ENCODE assay signal across 1 mouse cellular context in the genomic region with DNA sequence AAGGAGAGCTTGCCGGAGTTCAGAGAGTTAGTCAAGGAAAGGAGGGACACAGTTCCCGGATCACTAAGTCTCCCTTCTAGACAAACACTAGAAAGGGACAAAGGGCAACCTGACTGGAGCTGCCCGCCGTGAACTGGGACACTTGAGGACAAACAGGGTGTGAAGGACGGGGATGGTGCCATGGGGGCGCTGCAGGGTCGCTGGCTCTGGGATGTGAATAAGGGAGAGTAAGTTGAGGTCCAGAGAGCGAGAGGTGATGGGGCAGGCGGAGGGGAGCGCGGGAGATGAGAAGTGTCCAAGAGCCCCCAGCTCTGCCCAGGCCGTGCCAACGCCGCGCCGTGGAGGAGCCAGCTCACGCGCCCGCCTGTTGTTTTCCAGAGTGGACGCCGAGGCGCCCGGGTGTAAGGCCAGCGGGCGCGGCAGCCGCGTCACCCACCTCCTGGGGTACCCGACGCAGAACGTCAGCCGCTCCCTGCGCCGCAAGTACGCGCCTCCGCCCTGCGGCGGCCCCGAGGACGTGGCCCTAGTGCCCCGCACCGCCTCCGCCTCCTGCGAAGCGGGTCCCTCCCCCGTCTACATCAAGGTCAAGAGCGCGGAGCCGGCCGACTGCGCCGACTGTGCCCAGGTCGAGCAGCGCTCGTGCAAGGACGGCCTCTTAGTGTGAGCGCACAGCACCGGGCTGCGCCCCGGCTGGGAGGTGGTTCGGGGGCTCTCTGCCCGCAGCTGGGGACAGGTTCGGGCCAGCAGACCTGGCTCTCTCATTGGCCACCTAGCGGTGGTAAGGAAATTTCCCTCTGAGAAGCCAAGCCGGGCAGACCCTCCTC.
TF ChIP-seq lines count a peak whose summit lies in the region.

No protein-coding gene starts in this region.

TF ChIP-seq in C2C12, 6 proteins besides CTCF, POLR2A, EP300 and RAD21:
- no peak for TF ChIP-seq MYOG (IDR thresholded peaks at IDR 0.05; ENCODE audit: control insufficient read depth, extremely low read depth, insufficient read length)
- TF ChIP-seq FOSL1 (IDR thresholded peaks at IDR 0.05; ENCODE audit: insufficient read depth, low read length, poor library complexity, severe bottlenecking): no peak
- TF ChIP-seq USF1 (IDR thresholded peaks at IDR 0.05; ENCODE audit: low read depth): no peak
- TF ChIP-seq MAX (IDR thresholded peaks at IDR 0.05): no peak
- TF ChIP-seq CEBPB (IDR thresholded peaks at IDR 0.05; ENCODE audit: low read depth): no peak
- TF ChIP-seq MYOD1 (IDR thresholded peaks at IDR 0.05; ENCODE audit: control insufficient read depth, insufficient read length, low read depth): no peak
